ENCODE assay signal across 8 mouse cellular contexts in the genomic region with DNA sequence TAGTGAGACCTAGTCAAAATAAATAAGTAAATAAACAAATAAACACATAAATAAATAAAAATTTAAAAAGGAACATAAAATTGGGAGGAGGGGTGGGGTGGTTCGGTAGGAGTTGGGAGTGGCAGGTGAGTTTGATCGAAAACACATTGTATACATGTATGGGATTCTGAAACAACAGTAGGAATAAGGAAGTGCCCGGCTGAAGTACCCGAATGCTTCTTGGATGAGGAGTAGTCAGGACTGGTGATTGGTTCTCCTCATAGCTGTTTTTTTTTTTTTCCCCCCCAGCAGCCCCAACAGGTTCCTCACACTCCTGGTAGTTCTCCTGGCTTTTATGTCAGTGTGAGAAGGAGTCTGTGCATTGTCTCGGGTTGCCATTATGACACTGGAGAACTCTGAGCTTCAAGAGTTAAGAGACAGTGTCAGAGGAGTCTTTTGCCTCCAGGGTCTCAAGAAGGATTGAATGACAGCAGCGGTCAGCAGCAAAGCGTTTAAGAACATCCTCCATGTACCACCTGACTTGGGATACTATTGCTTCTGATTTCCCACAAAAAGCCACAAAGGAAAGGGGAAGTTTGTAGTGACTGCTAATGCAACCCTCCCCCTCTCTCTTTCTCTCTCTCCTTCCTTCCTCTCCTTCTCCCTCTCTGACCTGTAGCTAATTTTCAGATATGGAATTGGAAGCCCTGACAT. TPM values are rescaled to one million over a fixed set of nuclear protein-coding genes. Genes with fewer than 3 reads are reported as not detected.
A peak's percentile ranks its signal among the peaks of the same experiment; 100 is the strongest.
DNase-seq lines count a peak whose midpoint lies in the region; ATAC-seq and TF ChIP-seq lines count a peak whose summit lies in the region.

No protein-coding gene starts in this region.

- intact Hi-C loops in heart, postnatal 25 days (cut with DNase I): loop anchor here (5.0 to 10.0 kb wide), 2 partner anchors 583 to 594 kb away; a partner anchor contains a TSS

- no peak for ATAC-seq in heart, postnatal 0 days (ENCODE audit: insufficient read depth, low read depth)
- ATAC-seq in embryonic facial prominence, embryonic 14.5 days (ENCODE audit: low read depth): no peak
- no peak for ATAC-seq in midbrain, postnatal 0 days (ENCODE audit: low FRiP score)

- 65% methylated on average over 7 of the region's 7 CpGs for WGBS in heart, postnatal 0 days
- WGBS in embryonic facial prominence, embryonic 14.5 days: 49% methylated on average over 7 of the region's 7 CpGs
- 67% methylated on average over 7 of the region's 7 CpGs for WGBS in limb, embryonic 10.5 days
- 76% methylated on average over 7 of the region's 7 CpGs for WGBS in midbrain, postnatal 0 days

- H3K27me3 ChIP-seq in heart, postnatal 0 days (ENCODE audit: control insufficient read depth, insufficient read depth, low read length): no peaks in the 10 kb centered on the region
- H3K27me3 ChIP-seq in embryonic facial prominence, embryonic 14.5 days (replicated peaks; ENCODE audit: control insufficient read depth, insufficient read depth, low read length): no peaks in the 10 kb centered on the region
- H3K27me3 ChIP-seq in limb, embryonic 10.5 days (ENCODE audit: low read depth, poor library complexity, severe bottlenecking): no peaks in the 10 kb centered on the region
- no peaks in the 10 kb centered on the region for H3K27me3 ChIP-seq in midbrain, postnatal 0 days (ENCODE audit: insufficient read depth, low read length)

- no peak overlapping the region for H3K27ac ChIP-seq in heart, postnatal 0 days (ENCODE audit: low read depth)
- no peak overlapping the region for H3K27ac ChIP-seq in embryonic facial prominence, embryonic 14.5 days (replicated peaks; ENCODE audit: low read depth, low read length)
- 0 out of 2 replicates have a peak overlapping the region, but pooled peaks have one; percentile 96 for H3K27ac ChIP-seq in limb, embryonic 10.5 days
- no peak overlapping the region for H3K27ac ChIP-seq in midbrain, postnatal 0 days (ENCODE audit: low read depth, low read length)

- no peak for TF ChIP-seq CTCF in heart, postnatal 0 days (IDR thresholded peaks at IDR 0.05; ENCODE audit: low read depth)
- no peak for TF ChIP-seq CTCF in midbrain, postnatal 0 days (IDR thresholded peaks at IDR 0.05)

- H3K36me3 ChIP-seq in heart, postnatal 0 days (replicated peaks; ENCODE audit: control insufficient read depth, insufficient read depth, low read length): 0 out of 2 replicates have a peak, but pooled peaks cover 2% of the 10 kb centered on the region
- H3K36me3 ChIP-seq in embryonic facial prominence, embryonic 14.5 days (ENCODE audit: control insufficient read depth, insufficient read depth, low read length): no peaks in the 10 kb centered on the region
- peaks cover 5% of the 10 kb centered on the region for H3K36me3 ChIP-seq in limb, embryonic 10.5 days
- 0 out of 2 replicates have a peak, but pooled peaks cover under 1% of the 10 kb centered on the region for H3K36me3 ChIP-seq in midbrain, postnatal 0 days (ENCODE audit: insufficient read depth, low read length)

- no peak overlapping the region for H3K9ac ChIP-seq in heart, postnatal 0 days (replicated peaks; ENCODE audit: low read depth, low read length)
- H3K9ac ChIP-seq in embryonic facial prominence, embryonic 14.5 days (ENCODE audit: low read depth, low read length): no peak overlapping the region
- no peak overlapping the region for H3K9ac ChIP-seq in midbrain, postnatal 0 days (replicated peaks; ENCODE audit: low read length, poor library complexity, severe bottlenecking)

- peak overlapping the region; percentile 89; the same call in 1 of the 2 replicates for H3K4me2 ChIP-seq in heart, postnatal 0 days (ENCODE audit: low read depth, low read length)
- peak overlapping the region; percentile 86 for H3K4me2 ChIP-seq in embryonic facial prominence, embryonic 14.5 days (ENCODE audit: low read depth, low read length)
- H3K4me2 ChIP-seq in midbrain, postnatal 0 days (ENCODE audit: low read depth, low read length, poor library complexity, severe bottlenecking): peak overlapping the region; percentile 90

- TF ChIP-seq EP300 in heart, postnatal 0 days (IDR thresholded peaks at IDR 0.05; ENCODE audit: low read depth): no peak

- no peak overlapping the region for H3K4me3 ChIP-seq in heart, postnatal 0 days (ENCODE audit: low read depth, low read length)
- H3K4me3 ChIP-seq in embryonic facial prominence, embryonic 14.5 days (ENCODE audit: low read depth, low read length): no peak overlapping the region
- H3K4me3 ChIP-seq in limb, embryonic 10.5 days: peak overlapping the region; percentile 74
- peak overlapping the region; percentile 66; the same call in 1 of the 2 replicates for H3K4me3 ChIP-seq in midbrain, postnatal 0 days (ENCODE audit: low read depth, low read length)

- H3K9me3 ChIP-seq in heart, postnatal 0 days (replicated peaks; ENCODE audit: control insufficient read depth, low read length): no peaks in the 10 kb centered on the region
- no peaks in the 10 kb centered on the region for H3K9me3 ChIP-seq in embryonic facial prominence, embryonic 14.5 days (ENCODE audit: control insufficient read depth, low read length)
- no peaks in the 10 kb centered on the region for H3K9me3 ChIP-seq in limb, embryonic 10.5 days (replicated peaks)
- H3K9me3 ChIP-seq in midbrain, postnatal 0 days (ENCODE audit: low read length): no peaks in the 10 kb centered on the region

- 0 out of 2 replicates have a peak, but pooled peaks cover 5% of the 10 kb centered on the region for H3K4me1 ChIP-seq in heart, postnatal 0 days (ENCODE audit: control insufficient read depth, insufficient read depth)
- no peaks in the 10 kb centered on the region for H3K4me1 ChIP-seq in embryonic facial prominence, embryonic 14.5 days (ENCODE audit: control insufficient read depth, insufficient read depth, low read length)
- peaks cover 11% of the 10 kb centered on the region for H3K4me1 ChIP-seq in limb, embryonic 10.5 days
- no peaks in the 10 kb centered on the region for H3K4me1 ChIP-seq in midbrain, postnatal 0 days (ENCODE audit: insufficient read depth, low read length)

- no peak for DNase-seq in heart, postnatal 0 days (ENCODE audit: low spot score)
- DNase-seq in heart, postnatal 25 days (ENCODE audit: low spot score): no peak
- no peak for DNase-seq in embryonic facial prominence, embryonic 14.5 days (ENCODE audit: low spot score)
- no peak for DNase-seq in limb, embryonic 10.5 days (ENCODE audit: low spot score)
- DNase-seq in midbrain, postnatal 0 days (ENCODE audit: low spot score): no peak
- DNase-seq in spleen, adult 12 weeks (ENCODE audit: low spot score): no peak
- DNase-seq in ovary, adult 18-20 months (ENCODE audit: low spot score): no peak
- no peak for DNase-seq in urinary bladder, postnatal 4 days (ENCODE audit: low spot score in 2 of 2)

RNA-seq across cellular contexts. Expression of a gene that starts 1.0 kb away (rescaled TPM):
- 36.6 and 57.2 TPM in 2 replicates for total RNA-seq in heart, postnatal 0 days (2014; rRNA removed; ENCODE audit: low replicate concordance)
- polyA plus RNA-seq in heart, postnatal 0 days (2015; fragmentation: Nextera tagmentation; extraction: Ambion mirVana): 77.0 and 79.7 TPM in 2 replicates
- 10 to 100 TPM; 27.7 to 28.9 TPM for total RNA-seq in heart, postnatal 25 days (2021)
- 38.6 and 39.4 TPM in 2 replicates for polyA plus RNA-seq in embryonic facial prominence, embryonic 14.5 days (2014; fragmentation: Nextera tagmentation; extraction: Ambion mirVana)
- 62.7 and 67.1 TPM in 2 replicates for polyA plus RNA-seq in limb, embryonic 10.5 days (2016; fragmentation: Nextera tagmentation; extraction: Ambion mirVana)
- total RNA-seq in midbrain, postnatal 0 days (2014; rRNA removed): 24.6 and 25.4 TPM in 2 replicates
- polyA plus RNA-seq in midbrain, postnatal 0 days (2015; fragmentation: Nextera tagmentation; extraction: Ambion mirVana): 42.5 and 43.7 TPM in 2 replicates

RNA-seq across cellular contexts. Expression of a gene that starts 56.6 kb away (rescaled TPM):
- total RNA-seq in heart, postnatal 0 days (2014; rRNA removed; ENCODE audit: low replicate concordance): 15.7 and 25.2 TPM in 2 replicates
- polyA plus RNA-seq in heart, postnatal 0 days (2015; fragmentation: Nextera tagmentation; extraction: Ambion mirVana): 12.5 and 13.0 TPM in 2 replicates
- total RNA-seq in heart, postnatal 25 days (2021): 10 to 100 TPM; 19.7 to 22.1 TPM
- 14.7 and 16.1 TPM in 2 replicates for polyA plus RNA-seq in embryonic facial prominence, embryonic 14.5 days (2014; fragmentation: Nextera tagmentation; extraction: Ambion mirVana)
- polyA plus RNA-seq in limb, embryonic 10.5 days (2016; fragmentation: Nextera tagmentation; extraction: Ambion mirVana): 35.2 and 36.4 TPM in 2 replicates
- 18.2 and 18.7 TPM in 2 replicates for total RNA-seq in midbrain, postnatal 0 days (2014; rRNA removed)
- polyA plus RNA-seq in midbrain, postnatal 0 days (2015; fragmentation: Nextera tagmentation; extraction: Ambion mirVana): 11.0 and 11.2 TPM in 2 replicates

Comparison
In these comparisons a context has a peak if more than half of its experiments do, and no peak if none do; other contexts are left out.
1. H3K4me3 ChIP-seq: peak in limb, embryonic 10.5 days (single experiment) and midbrain, postnatal 0 days (single experiment); none in heart, postnatal 0 days (single experiment) and embryonic facial prominence, embryonic 14.5 days (single experiment).
2. Peak in every context shown above with its lines, with median percentiles within 50 percentile points of each other: H3K4me2 ChIP-seq.